Mouse (Mus musculus) testis, postnatal 14 days (tissue): ENCODE measurements around the gene Hipk2.

Source experiments
- DNase-seq: peaks from one replicate; pipeline ENCODE4 v3.0.0; 2021; ENCODE audit warnings: low spot score

Hipk2 gene

GRCm38 (mm10) chr6:38792966-38793365, 83.0 kb downstream of the Hipk2 start:
- no peak for DNase-seq

DNA sequence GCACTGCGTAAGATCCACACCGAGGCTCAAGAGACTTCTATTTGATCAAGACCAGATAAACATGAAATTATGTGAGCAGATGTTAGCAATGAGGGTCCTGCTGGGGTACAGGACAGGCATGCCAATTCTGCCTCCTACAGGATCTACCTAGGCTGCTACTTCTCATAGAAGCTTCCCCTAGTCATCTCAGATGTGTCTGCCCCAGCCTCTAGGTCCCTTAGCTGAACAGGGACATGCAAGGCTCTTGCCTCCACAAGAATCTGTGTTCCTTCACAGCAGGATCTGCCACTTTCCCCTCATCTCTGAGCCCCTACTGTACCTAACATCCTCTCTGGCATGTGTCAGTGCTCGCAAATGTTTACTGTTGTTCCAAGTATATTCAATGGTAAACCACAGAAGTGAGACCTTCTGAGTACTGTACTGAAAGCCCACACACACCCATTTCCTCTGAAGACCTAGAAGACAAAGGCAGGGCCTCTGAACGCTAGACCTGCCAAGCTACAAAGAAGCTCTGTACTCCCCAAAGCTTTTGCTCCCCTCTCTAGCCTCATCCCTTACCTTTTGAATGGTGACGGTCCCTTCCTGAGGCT, 86.6 kb downstream of the Hipk2 start:
- no peak for DNase-seq

DNA sequence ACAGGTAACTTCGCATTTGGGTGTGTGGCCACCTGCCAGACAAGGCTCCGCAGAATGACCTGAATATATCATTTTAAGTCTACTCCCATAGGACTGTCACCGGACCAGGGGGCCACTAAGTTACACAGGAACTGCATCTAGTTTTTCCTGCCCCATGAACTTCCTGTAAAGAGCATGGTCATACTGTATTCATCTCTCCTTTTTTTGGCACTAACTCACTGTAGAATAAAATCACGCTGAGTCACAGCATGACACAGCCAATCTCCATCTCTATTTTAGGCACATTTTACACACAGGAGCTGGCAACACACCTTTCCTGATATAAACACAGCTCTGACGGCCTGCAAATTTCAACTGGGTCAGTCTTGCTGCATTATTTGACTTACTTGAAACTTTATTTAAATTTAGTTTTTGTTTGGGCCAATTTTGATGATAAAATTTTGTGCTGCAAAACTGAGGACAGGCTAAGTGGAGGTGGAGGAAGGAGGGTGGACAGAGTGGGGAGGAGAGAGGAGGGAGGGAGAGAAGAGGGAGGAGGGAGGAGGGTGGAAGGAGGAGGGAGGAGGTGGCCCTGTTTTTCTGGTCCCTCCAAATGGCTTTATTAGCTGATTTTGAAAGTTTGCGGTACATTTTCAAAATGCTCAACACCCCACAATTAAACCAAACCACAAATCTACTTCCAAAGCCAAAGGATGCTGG, 88.0 kb downstream of the Hipk2 start:
- DNase-seq, result no peak

DNA sequence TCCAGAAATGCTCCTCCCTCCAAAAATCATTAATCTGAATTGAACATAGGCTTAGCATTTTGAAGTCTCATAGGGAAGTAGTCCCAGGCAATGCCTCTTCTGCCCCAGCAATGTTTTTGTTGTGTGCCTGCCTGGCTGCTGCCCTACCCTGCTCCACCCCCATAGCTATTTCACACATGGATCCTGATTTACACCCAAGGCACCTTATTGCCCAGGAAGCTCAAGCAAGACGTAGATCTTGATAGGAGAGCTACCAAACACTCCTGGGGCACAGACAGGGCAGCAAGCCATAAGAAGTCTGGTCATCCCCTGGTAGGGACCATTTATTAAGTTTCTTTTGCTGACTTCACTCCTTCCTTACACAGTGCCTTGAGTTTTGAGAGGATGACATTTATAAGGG, 88.8 kb downstream of the Hipk2 start:
- no peak for DNase-seq

- DNase-seq, result no peak
Measured at GRCm38 (mm10) chr6:38785747-38786146, 90.2 kb downstream of the Hipk2 start.

GRCm38 (mm10) chr6:38779411-38779810, 96.6 kb downstream of the Hipk2 start:
- DNase-seq, result no peak

GRCm38 (mm10) chr6:38778887-38779286, 97.1 kb downstream of the Hipk2 start:
- DNase-seq, result no peak

GRCm38 (mm10) chr6:38776000-38776584, 99.9 kb downstream of the Hipk2 start:
- DNase-seq, result no peak

- DNase-seq, result no peak
Measured at GRCm38 (mm10) chr6:38772836-38773518, 103.0 kb downstream of the Hipk2 start.

GRCm38 (mm10) chr6:38771061-38771667, 104.8 kb downstream of the Hipk2 start:
- DNase-seq, result no peak

DNA sequence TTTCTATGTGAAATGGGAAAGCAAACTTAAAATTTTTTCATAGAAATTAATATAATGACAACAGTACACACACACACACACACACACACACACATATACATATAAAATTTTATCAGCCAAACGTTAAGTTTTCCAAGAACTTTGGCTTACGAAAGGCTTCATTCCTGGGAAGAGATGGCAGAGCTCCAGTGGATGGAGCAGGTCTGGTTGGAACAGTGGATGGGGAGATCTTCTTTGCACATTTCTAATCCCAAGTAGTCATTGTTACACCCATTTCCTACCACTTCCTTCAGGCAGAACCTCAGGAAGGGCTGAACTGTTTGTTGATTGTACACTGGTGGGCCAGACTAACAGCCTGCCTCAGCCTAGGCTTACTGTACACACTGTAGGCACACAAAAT, 106.3 kb downstream of the Hipk2 start:
- no peak for DNase-seq

GRCm38 (mm10) chr6:38762588-38763265, 113.2 kb downstream of the Hipk2 start:
- DNase-seq, result peak; percentile 21

DNA sequence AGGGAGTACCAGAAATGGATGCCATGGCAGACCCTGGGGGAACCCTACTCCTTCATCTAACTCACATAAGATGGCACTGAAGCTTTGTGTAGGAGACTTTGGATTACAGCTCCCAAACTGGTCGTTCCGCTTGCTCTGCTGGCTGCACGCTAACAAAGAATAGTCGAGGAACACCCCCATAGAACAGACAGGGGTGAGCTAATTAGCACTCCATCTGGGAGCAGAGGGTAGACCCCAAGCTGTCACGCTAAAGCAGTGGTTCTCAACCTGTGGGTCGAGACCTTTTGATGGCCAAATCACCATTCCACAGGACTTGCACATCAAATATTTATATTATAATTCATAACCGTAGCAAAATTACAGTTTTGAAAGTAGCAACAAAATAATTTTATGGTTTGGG, 114.0 kb downstream of the Hipk2 start:
- DNase-seq, result no peak

- DNase-seq, result no peak
Measured at GRCm38 (mm10) chr6:38760911-38761706, 114.9 kb downstream of the Hipk2 start.

DNA sequence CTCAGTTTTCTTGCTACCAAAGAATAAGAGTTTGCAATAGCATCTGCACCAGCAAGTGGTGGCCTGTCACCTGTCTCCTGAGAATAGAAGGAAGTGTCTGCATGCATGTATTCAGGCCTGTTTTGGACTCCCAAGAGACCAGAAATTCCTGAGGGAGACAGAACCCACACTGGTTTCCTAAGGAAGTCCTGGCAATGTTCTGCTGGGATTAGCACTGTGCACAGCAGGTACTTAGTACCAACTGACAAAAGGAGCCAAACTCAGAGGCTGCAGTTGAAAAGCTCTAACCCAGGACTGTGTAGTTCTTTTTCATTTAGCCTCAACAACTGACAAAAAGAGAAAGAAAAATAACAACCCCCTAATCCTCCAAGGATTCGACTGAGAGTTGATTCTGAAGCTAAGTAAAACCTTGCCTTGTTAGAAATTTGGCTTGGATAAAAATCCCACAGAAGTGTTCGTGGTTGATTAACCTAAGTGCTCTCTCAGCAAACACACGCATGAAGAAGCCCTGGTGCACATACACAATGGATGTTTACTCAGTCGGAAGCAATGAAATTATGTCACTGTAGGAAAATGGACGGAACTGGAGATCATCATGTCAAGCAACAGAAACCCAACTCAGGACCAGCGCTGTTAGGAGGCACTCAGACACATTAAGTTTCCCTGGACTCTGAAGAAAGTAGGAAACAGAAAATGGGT, 115.9 kb downstream of the Hipk2 start:
- no peak for DNase-seq

GRCm38 (mm10) chr6:38759186-38759585, 116.8 kb downstream of the Hipk2 start:
- DNase-seq, result no peak

DNA sequence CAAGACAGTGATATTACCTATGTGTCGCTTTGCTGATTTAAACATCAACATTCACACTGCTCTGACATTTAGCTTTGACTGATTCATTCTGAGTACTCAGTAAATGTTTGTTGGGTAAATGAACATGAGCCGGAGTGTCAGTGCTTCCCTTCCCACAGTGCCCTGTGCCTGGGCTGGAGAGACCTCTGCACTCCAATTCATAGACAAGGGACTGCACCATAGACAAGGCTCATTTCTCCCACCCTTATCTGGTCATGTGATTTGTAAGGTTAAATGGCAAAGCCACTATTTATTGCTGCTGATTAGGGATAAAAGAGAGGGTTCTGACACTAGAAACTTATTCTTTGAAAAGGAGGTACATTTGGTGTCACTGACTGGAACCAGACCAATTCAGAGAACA, 118.4 kb downstream of the Hipk2 start:
- no peak for DNase-seq

- DNase-seq, result no peak
Measured at GRCm38 (mm10) chr6:38756968-38757367, 119.0 kb downstream of the Hipk2 start.

DNA sequence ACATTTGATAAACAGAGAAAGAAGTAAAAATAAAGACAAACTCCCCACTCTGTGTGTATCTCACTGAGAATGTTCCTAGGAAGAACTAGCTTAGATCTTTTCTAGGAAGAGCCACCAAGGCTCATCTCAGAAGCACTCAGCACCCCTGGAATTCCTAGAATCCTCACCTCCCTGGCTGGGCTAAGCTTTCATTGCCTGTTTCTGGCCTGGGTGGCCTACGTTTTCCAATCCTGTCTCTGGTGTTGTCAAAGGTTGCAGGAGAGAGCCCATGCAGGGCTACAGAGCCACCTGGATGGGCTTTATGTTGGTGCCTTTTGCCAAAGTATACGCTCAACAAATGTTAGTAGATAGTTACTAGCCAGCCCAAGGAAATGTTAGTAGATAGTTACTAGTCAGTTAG, 120.0 kb downstream of the Hipk2 start:
- DNase-seq, result no peak

GRCm38 (mm10) chr6:38755188-38755587, 120.8 kb downstream of the Hipk2 start:
- no peak for DNase-seq

- no peak for DNase-seq
Measured at GRCm38 (mm10) chr6:38753729-38754128, 122.2 kb downstream of the Hipk2 start.
